Mouse (Mus musculus) MEL (cell line): Measurements from ENCODE around the gene Otud1.

Experiments
- CTCF ChIP-seq, 3 experiments: IDR thresholded peaks in 2 of 3; conservative IDR thresholded peaks in 1 of 3; 2 replicates each; pipeline ENCODE4 v1.5.1; 2011 to 2012; ENCODE audit warnings: low read length in 3 of 3, low read depth in 2 of 3, mild to moderate bottlenecking in 2 of 3, improper control_type of control experiment in 1 of 3, inconsistent platforms in 1 of 3, mixed read lengths in 1 of 3, moderate library complexity in 1 of 3; ENCODE audit not compliant: control insufficient read depth in 1 of 3, insufficient read depth in 1 of 3, poor library complexity in 1 of 3, severe bottlenecking in 1 of 3
- EP300 ChIP-seq, 2 experiments: IDR thresholded peaks; 2 replicates each; pipeline ENCODE4 v1.6.1; 2011; ENCODE audit warnings: improper control_type of control experiment in 2 of 2, low read length in 2 of 2, low read depth in 1 of 2, mild to moderate bottlenecking in 1 of 2
- MAFK ChIP-seq: IDR thresholded peaks from 2 replicates; pipeline ENCODE4 v1.6.1; 2011; ENCODE audit warnings: low read depth, mild to moderate bottlenecking, low read length, improper control_type of control experiment, borderline replicate concordance
- POLR2A ChIP-seq, 2 experiments: IDR thresholded peaks; 2 replicates each; pipeline ENCODE4 v1.6.1; 2011 to 2012; ENCODE audit warnings: low read length in 2 of 2, mild to moderate bottlenecking in 2 of 2, control low read depth in 1 of 2, improper control_type of control experiment in 1 of 2, low read depth in 1 of 2, moderate library complexity in 1 of 2; ENCODE audit not compliant: control insufficient read depth in 1 of 2, insufficient read depth in 1 of 2, poor library complexity in 1 of 2
- SMC3 ChIP-seq: IDR thresholded peaks from 2 replicates; pipeline ENCODE4 v1.6.1; 2011; ENCODE audit warnings: low read depth, low read length, improper control_type of control experiment
- TBP ChIP-seq: IDR thresholded peaks from 2 replicates; pipeline ENCODE4 v1.8.0; 2011; ENCODE audit warnings: low read depth, low read length, improper control_type of control experiment
- ZMIZ1 ChIP-seq: IDR thresholded peaks from 2 replicates; pipeline ENCODE4 v1.6.1; 2012; ENCODE audit warnings: low read depth, mild to moderate bottlenecking, inconsistent platforms, low read length, improper control_type of control experiment, moderate library complexity

DNA sequence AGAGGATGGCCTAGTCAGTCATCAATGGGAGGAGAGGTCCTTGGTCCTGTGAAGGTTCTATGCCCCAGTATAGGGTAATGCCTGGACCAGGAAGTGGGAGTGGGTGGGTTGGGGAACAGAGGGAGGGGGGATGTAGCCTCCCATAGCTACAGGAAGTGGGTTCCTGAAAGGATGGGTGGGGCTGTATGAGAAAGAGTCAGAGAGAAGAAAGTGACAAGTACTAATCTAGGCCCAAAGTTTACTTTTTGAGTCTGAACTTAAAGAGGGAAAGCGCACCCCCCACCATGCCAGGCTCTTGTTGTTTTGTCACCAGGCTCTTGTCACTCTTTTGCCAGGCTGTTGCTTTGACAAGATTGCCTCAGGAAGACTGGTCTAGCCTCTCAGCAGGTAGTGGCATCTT is 35.5 kb upstream of the Otud1 start:
- TF ChIP-seq CTCF (IDR thresholded peaks at IDR 0.05 in 2 of 3, conservative IDR thresholded peaks at IDR 0.05 in 1 of 3; ENCODE audit: control insufficient read depth in 1 of 3, insufficient read depth in 1 of 3, low read depth in 2 of 3, low read length in 3 of 3, poor library complexity in 1 of 3, severe bottlenecking in 1 of 3) (no peak), ZMIZ1 (no peak), EP300 (IDR thresholded peaks at IDR 0.05; ENCODE audit: low read depth in 1 of 2, low read length in 2 of 2) (no peak), POLR2A (IDR thresholded peaks at IDR 0.05; ENCODE audit: control insufficient read depth in 1 of 2, insufficient read depth in 1 of 2, low read depth in 1 of 2, low read length in 2 of 2, poor library complexity in 1 of 2) (no peak), TBP (no peak), MAFK (no peak), SMC3 (no peak)
